Mouse (Mus musculus) small intestine, adult 2 months (tissue): ENCODE measurements around the gene Rad54l. TPM values are rescaled to one million over a fixed set of nuclear protein-coding genes. Genes with fewer than 3 reads are reported as not detected.

ENCODE experiments used
- H3K27ac ChIP-seq: fragments of 200-500 bp; 2 replicates; pipeline ENCODE4 v1.5.1; 2012; ENCODE audit warnings: low read depth, low read length, control low read depth, inconsistent platforms; ENCODE audit not compliant: insufficient read depth
- H3K27me3 ChIP-seq: fragments of 200-500 bp; 2 replicates; pipeline ENCODE4 v1.6.1; 2012; ENCODE audit warnings: mild to moderate bottlenecking, moderate library complexity, low read length, inconsistent platforms; ENCODE audit not compliant: control insufficient read depth, insufficient read depth
- H3K36me3 ChIP-seq: fragments of 200-500 bp; 2 replicates; pipeline ENCODE4 v1.6.1; 2012; ENCODE audit warnings: mild to moderate bottlenecking, low read length, control low read depth, inconsistent platforms; ENCODE audit not compliant: control insufficient read depth, insufficient read depth
- H3K4me1 ChIP-seq: fragments of 200-500 bp; 2 replicates; pipeline ENCODE4 v1.6.1; 2012; ENCODE audit warnings: low read length, inconsistent platforms, mixed read lengths; ENCODE audit not compliant: control insufficient read depth, insufficient read depth, insufficient read length
- H3K4me3 ChIP-seq: fragments of 200-500 bp; 2 replicates; pipeline ENCODE4 v1.5.1; 2012; ENCODE audit warnings: low read depth, mild to moderate bottlenecking, control low read depth, inconsistent platforms, low read length, moderate library complexity
- CTCF ChIP-seq: fragments of 200-500 bp; IDR thresholded peaks from 2 replicates; pipeline ENCODE4 v1.5.1; 2012; ENCODE audit warnings: low read depth, mild to moderate bottlenecking, control low read depth, inconsistent platforms, low read length, moderate library complexity, mixed read lengths; ENCODE audit not compliant: insufficient replicate concordance, insufficient read length; ENCODE audit errors: extremely low read depth
- POLR2A ChIP-seq: fragments of 200-500 bp; IDR thresholded peaks from 2 replicates; pipeline ENCODE4 v1.6.1; 2012; ENCODE audit warnings: low read depth, mild to moderate bottlenecking, control low read depth, inconsistent platforms, low read length, moderate library complexity
- WGBS: fragments of 180-500 bp; shearing (Covaris S2); methylation state at CpG from one replicate; pipeline ENCODE4 v1.1.7; 2018; 5-methylcytosine and 5-hydroxymethylcytosine counted together
- polyA plus RNA-seq: library from polyadenylated mRNA; depleted of rRNA; stranded (reverse); fragments of >200 nt; gene quantifications from 2 replicates; pipeline ENCODE4 v1.2.3, GENCODE M21; 2012

Rad54l gene
- polyA plus RNA-seq, 1 experiment: 1.5 TPM

DNA sequence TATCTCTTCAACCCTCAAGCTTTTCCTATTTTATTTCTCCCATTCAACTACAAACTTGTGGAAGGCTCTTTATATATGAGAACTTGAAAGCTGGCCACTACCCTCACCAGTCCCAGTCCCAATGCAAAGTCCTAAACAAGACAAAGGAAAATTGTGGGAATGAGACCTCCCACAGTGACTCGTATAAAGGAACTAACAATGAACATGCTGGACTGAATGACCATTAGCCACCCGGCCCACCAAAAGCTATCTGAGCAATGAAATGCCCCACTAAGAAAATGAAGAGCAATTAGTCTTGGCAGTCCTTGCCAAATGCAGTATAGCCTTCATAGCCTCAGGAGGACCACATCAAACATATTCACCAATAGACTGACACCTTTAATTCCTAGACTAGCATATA, 12.0 kb downstream of the Rad54l start:
- TF ChIP-seq POLR2A (no peak), CTCF (no peak)
- H3K4me1 ChIP-seq: peaks cover 3% of the 10 kb centered on the region; the same call in 1 of the 2 replicates
- no peaks in the 10 kb centered on the region for H3K27me3 ChIP-seq
- H3K4me3 ChIP-seq: no peak overlapping the region
- no peaks in the 10 kb centered on the region; the same call in 1 of the 2 replicates for H3K36me3 ChIP-seq
- H3K27ac ChIP-seq: no peak overlapping the region
- 91% methylated on average over 2 of the region's 2 CpGs for WGBS

DNA sequence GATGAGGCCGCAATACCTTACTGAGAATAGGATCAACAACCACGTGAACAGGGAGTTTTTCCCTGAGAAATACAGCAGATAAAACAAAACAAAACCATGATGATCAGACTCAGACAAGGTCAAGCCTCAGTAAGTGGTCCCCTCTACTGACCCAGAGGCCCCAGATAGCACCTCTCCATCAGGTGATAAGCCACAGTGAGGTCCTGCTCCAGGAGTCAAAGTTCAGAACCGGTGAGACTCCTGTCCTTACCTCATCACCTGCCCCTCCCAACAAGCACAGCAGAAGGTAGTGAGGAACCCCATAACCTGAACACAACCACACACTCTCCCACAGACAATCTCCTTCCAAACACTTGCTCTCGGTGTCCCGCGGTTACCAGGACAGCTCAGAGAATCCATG, 12.8 kb downstream of the Rad54l start:
- Histone ChIP-seq H3K27ac (no peak overlapping the region), H3K27me3 (no peaks in the 10 kb centered on the region), H3K4me3 (no peak overlapping the region), H3K4me1 (peaks cover 3% of the 10 kb centered on the region; the same call in 1 of the 2 replicates), H3K36me3 (peaks cover under 1% of the 10 kb centered on the region)
- 80% methylated on average over 6 of the region's 6 CpGs for WGBS
- TF ChIP-seq CTCF (no peak), POLR2A (no peak)

DNA sequence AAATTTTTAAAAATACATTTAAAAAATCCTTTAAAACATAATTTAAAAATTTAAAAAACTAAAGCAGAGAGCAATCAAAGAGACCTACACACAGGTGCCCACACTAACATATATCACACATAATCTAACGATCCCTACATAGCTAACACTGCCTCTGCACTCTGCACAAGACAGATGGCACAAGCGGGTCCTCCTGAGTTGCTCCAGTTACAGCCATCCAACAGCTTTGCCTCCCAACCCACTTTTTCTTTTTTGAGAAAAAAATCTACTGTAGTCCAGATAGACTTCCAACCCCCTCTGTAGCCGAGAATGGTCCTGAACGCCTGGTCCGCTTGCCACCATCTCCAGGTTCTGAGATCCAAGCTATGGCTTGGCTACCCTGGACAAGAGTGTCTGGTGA, 18.2 kb downstream of the Rad54l start:
- Histone ChIP-seq H3K4me3 (no peak overlapping the region), H3K36me3 (peaks cover 9% of the 10 kb centered on the region; the same call in 1 of the 2 replicates), H3K27me3 (no peaks in the 10 kb centered on the region), H3K4me1 (no peaks in the 10 kb centered on the region), H3K27ac (no peak overlapping the region)
- no peak for TF ChIP-seq CTCF
- WGBS: 91% methylated on average over 5 of the region's 5 CpGs

DNA sequence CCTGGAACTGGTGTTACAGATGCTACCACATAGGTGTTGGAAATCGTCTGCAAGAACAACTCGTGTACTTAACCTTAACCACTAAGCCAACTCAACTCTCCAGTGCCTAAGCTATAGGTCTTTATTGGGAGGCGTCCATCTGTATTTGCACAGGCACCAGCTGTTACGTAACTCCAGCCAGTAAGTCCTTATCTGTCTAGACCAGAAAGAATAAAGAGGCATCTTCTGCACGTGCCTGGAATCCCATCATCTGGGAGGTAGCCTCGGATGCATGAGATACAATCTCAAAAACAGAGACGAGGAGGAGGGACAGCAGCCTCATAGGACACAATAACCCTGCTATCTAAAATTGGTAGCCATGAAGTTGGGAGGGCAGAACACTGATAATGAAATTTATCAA, 22.5 kb downstream of the Rad54l start:
- no peak for TF ChIP-seq CTCF
- TF ChIP-seq POLR2A: no peak
- H3K27me3 ChIP-seq: no peaks in the 10 kb centered on the region
- no peak overlapping the region for H3K4me3 ChIP-seq
- H3K27ac ChIP-seq: no peak overlapping the region
- 62% methylated on average over 7 of the region's 7 CpGs for WGBS
- no peaks in the 10 kb centered on the region for H3K4me1 ChIP-seq
- H3K36me3 ChIP-seq: peaks cover 39% of the 10 kb centered on the region

DNA sequence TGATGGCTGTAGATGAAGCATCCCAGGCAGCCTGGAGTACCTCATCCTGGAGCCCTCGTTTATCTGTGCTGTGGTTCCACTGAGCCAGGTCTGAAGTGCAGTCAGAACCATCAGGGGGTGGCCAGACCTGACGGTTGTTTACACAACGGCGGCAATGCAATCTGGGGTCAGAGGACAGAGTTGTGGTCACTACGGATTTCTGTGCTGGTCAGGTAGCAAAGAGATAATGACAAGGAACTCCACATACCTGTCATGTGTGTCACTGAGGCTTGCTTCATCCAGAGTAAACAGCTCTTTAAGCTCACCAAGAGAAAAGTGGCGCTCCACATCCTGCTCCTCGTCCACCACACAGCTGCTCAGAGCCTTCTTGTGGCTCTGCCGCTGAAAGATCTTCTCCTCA, 26.3 kb downstream of the Rad54l start:
- Histone ChIP-seq H3K27ac (no peak overlapping the region), H3K4me1 (no peaks in the 10 kb centered on the region), H3K4me3 (no peak overlapping the region), H3K27me3 (no peaks in the 10 kb centered on the region), H3K36me3 (peaks cover 64% of the 10 kb centered on the region)
- no peak for TF ChIP-seq CTCF
- no peak for TF ChIP-seq POLR2A
- 63% methylated on average over 8 of the region's 8 CpGs for WGBS

DNA sequence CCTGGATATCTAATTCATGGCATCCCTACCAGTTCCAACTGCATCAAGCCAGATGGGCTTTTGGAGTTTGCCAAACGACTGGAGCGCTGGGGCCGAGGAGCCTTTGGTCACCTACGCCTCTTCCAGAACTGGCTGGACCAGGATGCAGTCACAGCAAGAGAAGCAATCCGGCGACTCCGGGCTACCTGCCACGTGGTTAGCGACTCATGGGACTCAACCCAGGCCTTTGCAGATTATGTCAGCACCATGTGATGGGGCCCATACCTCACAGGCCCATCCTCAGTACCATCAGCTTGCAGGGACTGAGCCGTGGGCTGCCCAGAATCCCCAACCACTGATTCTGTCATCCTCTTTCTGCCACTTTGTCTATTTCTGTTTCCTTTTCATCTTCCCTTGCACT, 27.2 kb downstream of the Rad54l start:
- Histone ChIP-seq H3K27ac (no peak overlapping the region), H3K4me1 (no peaks in the 10 kb centered on the region), H3K27me3 (no peaks in the 10 kb centered on the region), H3K4me3 (no peak overlapping the region), H3K36me3 (peaks cover 64% of the 10 kb centered on the region)
- 84% methylated on average over 10 of the region's 10 CpGs for WGBS
- TF ChIP-seq CTCF (no peak), POLR2A (no peak)

DNA sequence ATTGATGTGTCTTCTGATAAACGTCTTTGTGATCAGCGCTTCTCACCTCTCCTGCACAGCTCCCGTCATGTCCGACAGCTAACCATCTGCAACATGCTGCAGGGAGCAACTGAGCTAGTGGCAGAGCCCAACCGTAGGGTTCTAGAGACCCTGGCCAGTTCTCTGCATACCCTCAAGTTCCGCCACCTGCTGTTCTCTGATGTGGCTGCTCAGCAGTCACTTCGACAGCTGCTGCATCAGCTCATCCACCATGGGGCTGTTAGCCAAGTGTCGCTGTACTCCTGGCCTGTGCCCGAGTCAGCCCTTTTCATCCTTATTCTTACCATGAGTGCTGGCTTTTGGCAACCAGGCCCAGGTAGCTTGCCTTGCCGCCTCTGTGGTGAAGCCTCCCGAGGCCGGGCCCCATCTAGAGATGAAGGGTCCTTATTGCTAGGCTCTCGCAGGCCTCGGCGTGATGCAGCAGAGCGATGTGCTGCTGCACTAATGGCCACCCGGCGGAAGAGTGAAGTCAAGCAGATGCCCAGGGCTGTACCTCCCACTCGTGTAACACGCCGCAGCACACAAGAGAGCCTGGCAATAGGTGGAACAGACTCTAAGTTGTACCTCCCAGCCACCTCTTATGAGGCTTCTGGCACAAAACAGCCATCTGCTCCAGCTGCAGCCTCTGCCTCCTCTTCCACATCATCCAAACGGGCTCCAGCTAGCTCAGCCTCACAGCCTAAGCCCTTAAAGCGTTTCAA, 34.8 kb downstream of the Rad54l start:
- peaks cover 31% of the 10 kb centered on the region for H3K36me3 ChIP-seq
- no peak overlapping the region for H3K27ac ChIP-seq
- TF ChIP-seq POLR2A (no peak), CTCF (no peak)
- no peaks in the 10 kb centered on the region for H3K4me1 ChIP-seq
- WGBS: 89% methylated on average over 23 of the region's 23 CpGs
- no peaks in the 10 kb centered on the region for H3K27me3 ChIP-seq
- H3K4me3 ChIP-seq: no peak overlapping the region
